Mouse (Mus musculus) cerebellum, postnatal 4 days (tissue): ENCODE measurements around the gene Lbx2.

ENCODE experiments used
- DNase-seq, 2 experiments: peaks; one replicate each; pipeline ENCODE4 v3.0.0; 2022; ENCODE audit warnings: low spot score in 2 of 2, mixed read lengths in 1 of 2

The Lbx2 gene

GRCm38 (mm10) chr6:83070311-83071219 lies 15.6 kb upstream of the Lbx2 start:
- no peak for DNase-seq

- DNase-seq: no peak
These were observed 14.9 kb upstream of the Lbx2 start for GRCm38 (mm10) chr6:83071220-83071619.

GRCm38 (mm10) chr6:83074979-83075378 lies 11.2 kb upstream of the Lbx2 start:
- DNase-seq: no peak

DNA sequence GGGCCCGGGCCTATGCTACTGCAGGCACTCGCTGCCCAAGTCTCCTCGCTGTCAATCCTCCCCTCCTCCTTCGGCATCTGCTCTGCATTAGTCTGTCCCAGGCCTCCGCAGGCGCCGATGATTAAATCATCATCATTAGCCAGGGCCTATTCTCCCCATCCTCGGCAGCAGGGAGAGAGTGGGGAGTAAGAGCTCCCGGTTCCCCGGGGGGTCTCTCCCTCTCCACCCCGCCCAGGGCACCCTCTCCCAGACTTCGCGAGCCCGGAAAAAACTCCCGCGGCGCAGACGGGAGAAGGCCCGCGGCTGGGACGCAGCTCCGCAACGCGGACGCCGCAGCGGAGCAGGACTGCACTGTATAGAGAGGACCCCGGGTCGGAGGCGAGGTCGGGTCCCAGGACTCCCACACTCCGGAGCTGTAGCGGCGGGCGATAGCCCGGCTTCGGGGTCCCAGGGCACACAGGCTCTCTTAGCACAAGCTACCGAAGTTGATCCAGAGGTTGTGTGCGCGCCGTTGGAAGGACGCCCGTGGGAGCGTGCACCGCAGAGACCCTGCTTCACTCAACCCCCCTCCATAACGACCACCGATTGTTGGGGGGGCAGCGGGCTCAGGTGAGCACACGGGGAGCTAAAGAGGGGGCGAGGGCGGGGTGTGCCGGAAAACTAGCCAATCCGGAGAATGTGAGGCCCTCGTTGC lies 8.4 kb upstream of the Lbx2 start, which contains the start of gene Pcgf1:
Gene Pcgf1 (plus strand): TSS at position 240 of the 694 bp plus-strand sequence.
- no peak for DNase-seq

- peak; percentile 99 for DNase-seq
These were observed 7.8 kb upstream of the Lbx2 start for GRCm38 (mm10) chr6:83078324-83078858.

DNA sequence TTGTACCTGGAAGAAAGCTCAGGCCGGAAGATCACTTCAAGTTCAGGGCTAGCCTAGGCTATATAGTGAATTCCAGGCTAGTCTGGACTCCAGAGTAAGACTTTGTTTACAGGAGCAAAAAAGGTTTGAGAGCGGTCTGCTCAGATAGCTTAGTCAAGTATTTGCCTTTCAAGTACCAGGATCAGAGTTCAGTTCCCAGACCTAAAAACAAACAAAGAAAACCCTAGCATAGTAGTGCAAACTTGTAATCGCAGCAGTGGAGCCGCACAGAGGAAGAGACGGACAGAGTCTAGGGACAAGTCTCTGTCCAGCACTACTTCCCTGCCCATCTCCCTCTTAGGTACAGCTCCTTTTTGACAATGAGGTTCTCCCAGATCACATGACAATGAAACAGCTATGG lies 6.0 kb upstream of the Lbx2 start:
- DNase-seq: no peak

GRCm38 (mm10) chr6:83083497-83083896 lies 2.7 kb upstream of the Lbx2 start:
- DNase-seq: no peak

- DNase-seq: no peak
These were observed 1.7 kb upstream of the Lbx2 start for GRCm38 (mm10) chr6:83084477-83084876.

DNA sequence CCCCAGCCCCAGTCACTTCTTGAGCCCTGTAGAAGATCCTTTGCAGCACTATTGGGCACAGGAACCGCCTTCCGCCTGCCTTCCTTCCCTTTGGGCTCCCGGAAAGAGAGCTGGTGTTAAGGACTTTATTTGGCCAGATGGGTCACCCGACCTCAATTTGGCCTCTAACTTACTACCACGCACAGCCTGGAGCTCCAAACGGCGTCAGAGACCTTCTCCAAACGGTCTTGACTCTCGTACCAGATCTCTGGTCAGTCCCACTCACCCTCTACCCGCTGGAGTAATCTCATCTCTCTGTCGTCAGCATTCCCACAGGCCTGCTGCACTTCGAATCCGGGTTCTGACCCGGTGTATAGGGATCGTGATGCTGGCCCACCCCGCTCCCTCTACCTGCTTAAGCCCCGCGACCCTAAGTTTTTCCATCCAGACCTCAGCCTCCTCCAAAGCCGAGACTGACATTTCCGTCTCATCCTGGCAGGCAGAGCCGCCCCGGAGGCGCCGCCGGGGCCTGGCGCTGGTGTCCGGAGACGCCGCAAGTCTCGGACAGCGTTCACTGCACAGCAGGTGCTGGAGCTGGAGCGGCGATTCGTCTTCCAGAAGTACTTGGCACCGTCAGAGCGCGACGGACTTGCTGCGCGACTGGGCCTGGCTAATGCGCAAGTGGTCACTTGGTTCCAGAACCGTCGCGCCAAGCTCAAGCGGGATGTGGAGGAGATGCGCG lies 1.2 kb downstream of the Lbx2 start:
- DNase-seq: peak in 1 of 2 experiments; percentile 14

DNA sequence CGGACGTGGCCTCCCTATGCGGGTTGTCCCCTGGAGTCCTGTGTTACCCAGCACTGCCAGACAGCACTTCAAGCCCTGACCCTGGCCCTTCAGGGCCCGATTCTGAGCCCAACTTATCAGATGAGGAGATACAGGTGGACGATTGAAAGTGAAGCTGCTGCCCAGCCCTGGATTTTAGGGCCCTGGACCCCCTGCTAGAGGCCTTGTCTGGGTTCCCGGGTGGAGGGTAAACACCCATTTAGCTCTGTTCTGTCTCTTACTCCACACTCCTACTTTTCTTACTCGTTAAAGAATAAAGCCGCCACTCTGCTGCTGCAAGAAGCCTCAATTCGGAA lies 1.7 kb downstream of the Lbx2 start:
- no peak for DNase-seq

GRCm38 (mm10) chr6:83092416-83093127 lies 6.4 kb downstream of the Lbx2 start:
- DNase-seq: no peak

DNA sequence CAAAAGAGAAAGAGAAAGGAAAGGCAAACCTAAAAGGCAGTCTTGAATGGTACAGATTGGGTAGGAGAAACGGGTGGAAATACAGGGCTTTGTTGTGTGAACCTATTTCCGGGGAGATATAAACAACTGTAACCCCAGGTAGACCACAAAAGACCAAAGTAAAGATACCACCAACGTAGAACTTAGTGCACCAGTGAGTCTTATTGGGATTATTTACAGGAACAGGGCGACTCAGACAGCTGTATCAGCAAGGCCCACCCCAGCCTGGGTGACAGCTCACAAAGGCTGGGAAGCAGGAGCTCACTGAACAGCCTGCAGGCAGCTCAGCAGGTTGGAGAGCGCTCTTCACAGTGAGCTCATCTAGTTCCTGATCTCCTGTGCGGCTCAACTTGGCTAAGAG lies 9.8 kb downstream of the Lbx2 start:
- no peak for DNase-seq

- no peak for DNase-seq
These were observed 12.2 kb downstream of the Lbx2 start for GRCm38 (mm10) chr6:83098411-83098810.

DNA sequence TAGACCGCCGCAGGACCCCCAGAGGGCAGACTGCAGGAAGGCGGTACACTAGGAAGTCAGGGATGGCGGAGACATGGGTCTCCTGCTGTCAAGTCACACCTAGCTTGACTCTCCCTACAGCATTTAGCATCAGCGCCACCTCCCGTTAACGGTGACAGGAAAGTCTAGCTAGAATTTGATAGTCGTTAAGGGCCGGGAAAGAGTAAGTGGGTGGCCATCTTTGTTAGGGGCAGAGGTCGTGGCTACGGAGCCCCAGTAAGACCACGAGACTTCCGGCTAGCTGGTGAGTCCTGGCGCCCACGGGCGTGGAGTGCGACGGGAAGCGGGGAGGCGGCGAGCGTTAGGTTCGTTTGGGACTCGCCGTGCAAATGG lies 15.1 kb downstream of the Lbx2 start, which contains the start of the genes Ccdc142 and Gm42688:
Gene Ccdc142 (plus strand): TSS at position 286 of the 372 bp plus-strand sequence.
Gene Gm42688 (plus strand): TSS at position 302 of the 372 bp plus-strand sequence.
- peak; percentile 70 to 84 for DNase-seq

- DNase-seq: peak; percentile 27 to 63
These were observed 15.8 kb downstream of the Lbx2 start for GRCm38 (mm10) chr6:83101688-83102556.

GRCm38 (mm10) chr6:83103130-83103650 lies 17.0 kb downstream of the Lbx2 start:
- DNase-seq: no peak

- no peak for DNase-seq
These were observed 18.0 kb downstream of the Lbx2 start for GRCm38 (mm10) chr6:83104158-83104557.

DNA sequence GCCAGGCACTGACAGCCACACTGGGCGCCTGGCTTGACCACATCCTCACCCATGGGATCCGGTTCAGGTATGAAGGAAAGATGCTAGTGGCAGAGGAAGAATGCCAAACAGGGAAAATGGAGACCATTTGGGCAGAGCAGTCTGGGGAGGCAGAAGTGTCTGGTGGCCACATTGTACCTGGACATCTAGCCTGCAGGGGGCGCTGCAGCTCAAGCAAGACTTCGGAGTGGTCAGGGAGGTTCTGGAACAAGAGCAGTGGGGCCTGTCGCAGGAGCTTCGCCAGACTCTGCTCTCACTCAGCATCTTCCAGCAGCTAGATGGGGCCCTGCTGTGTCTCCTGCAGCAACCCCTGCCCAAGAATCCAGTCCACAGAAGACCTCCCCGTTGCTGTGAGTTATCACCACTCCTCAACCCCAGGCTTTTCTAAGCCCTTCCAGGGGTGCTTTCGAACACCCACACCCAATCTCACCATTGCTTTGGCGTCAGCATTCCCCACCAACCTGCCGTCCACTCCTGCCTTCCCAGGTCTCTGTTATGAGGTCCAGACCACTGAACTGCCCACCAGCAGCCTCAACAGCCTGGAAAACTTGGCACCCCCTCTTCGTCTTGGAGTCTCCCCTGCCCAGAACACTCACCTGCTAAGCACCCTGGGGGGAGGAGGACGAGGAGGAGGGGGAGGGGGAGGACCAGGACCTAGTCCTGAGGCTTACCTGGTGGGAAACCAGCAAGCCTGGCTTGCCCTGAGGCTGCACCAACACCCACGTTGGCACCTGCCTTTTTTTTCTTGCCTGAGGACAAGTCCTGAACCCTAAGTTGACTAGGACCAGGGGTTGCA lies 21.6 kb downstream of the Lbx2 start:
- peak; percentile 73 to 83 for DNase-seq
